Mouse (Mus musculus): Measurements from ENCODE around the gene Itgav.

GRCm38 (mm10) chr2:83676226-83676870, 47.8 kb upstream of the Itgav start:
- TF ChIP-seq JUND (IDR thresholded peaks at IDR 0.05; ENCODE audit: low read depth, low read length) (no peak), POLR2A (IDR thresholded peaks at IDR 0.05; ENCODE audit: control insufficient read depth in 1 of 2, insufficient read depth in 1 of 2, low read depth in 1 of 2, low read length in 2 of 2, poor library complexity in 1 of 2) (no peak)
